In the genomic region with DNA sequence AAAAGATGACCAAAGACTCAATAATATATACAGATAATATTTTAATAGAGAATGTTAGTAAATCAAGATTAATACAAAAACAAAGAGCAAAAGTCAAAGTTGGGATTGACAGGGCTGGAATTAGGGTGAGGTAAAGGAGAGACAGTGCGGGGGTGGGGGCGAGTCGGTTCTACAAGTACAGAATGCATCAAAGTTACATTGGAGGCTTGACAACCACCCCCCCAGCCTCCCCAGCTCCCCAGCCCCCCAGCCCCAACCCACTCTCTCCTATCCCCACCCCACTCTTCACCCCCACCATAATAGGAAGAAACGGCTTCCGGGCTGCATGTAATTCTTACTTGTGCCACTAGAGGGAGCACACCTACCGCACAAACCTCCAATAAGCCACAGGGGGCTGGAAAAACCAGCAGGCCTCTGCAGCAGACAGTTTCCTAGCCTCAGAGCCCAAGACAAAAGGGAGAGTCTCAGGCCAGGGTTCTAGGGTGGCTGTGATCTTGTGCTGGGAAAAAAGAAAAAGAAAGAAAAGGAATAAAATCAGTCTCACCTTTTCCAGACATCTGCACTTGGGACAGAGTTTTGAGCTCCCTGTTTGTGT, we compare ENCODE assay signal across 7 mouse cellular contexts. TPM values are rescaled to one million over a fixed set of nuclear protein-coding genes. Genes with fewer than 3 reads are reported as not detected.
DNase-seq lines count a peak whose midpoint lies in the region; ATAC-seq and TF ChIP-seq lines count a peak whose summit lies in the region.

No protein-coding gene starts in this region.

- WGBS in hindbrain, embryonic 16.5 days: 28% methylated on average over 6 of the region's 6 CpGs

- H3K27ac ChIP-seq in gastrocnemius, adult 2 months: no peak overlapping the region
- no peak overlapping the region for H3K27ac ChIP-seq in hindbrain, embryonic 16.5 days (ENCODE audit: low read depth, low read length)

- DNase-seq in ZHBTc4 (ENCODE audit: low read depth, low spot score): peak; percentile 88
- peak; percentile 93 for DNase-seq in cerebellum, postnatal 14 days
- peak; percentile 71 for DNase-seq in gastrocnemius, adult 2 months
- peak; percentile 76 to 77 for DNase-seq in left cerebral cortex, adult 18-20 months (ENCODE audit: low spot score in 2 of 2)
- DNase-seq in right cerebral cortex, postnatal 25 days: peak; percentile 67

- peak; percentile 83 for ATAC-seq in hindbrain, embryonic 16.5 days

- H3K4me2 ChIP-seq in hindbrain, embryonic 16.5 days (ENCODE audit: low read length): no peak overlapping the region

- H3K9me3 ChIP-seq in hindbrain, embryonic 16.5 days (ENCODE audit: control insufficient read depth, low read length): no peaks in the 10 kb centered on the region
- 0 out of 2 replicates have a peak, but pooled peaks cover 8% of the 10 kb centered on the region for H3K9me3 ChIP-seq in megakaryocyte, embryonic 14.5 days

- H3K4me1 ChIP-seq in hindbrain, embryonic 16.5 days (ENCODE audit: control insufficient read depth, insufficient read depth, low read depth, low read length): no peaks in the 10 kb centered on the region; the same call in none of the 2 replicates
- peaks cover 35% of the 10 kb centered on the region for H3K4me1 ChIP-seq in megakaryocyte, embryonic 14.5 days

- H3K4me3 ChIP-seq in gastrocnemius, adult 2 months: no peak overlapping the region
- H3K4me3 ChIP-seq in hindbrain, embryonic 16.5 days (ENCODE audit: low read length): no peak overlapping the region
- peak overlapping the region; percentile 38 for H3K4me3 ChIP-seq in megakaryocyte, embryonic 14.5 days (replicated peaks)

- H3K36me3 ChIP-seq in hindbrain, embryonic 16.5 days (ENCODE audit: control insufficient read depth, insufficient read depth, low read length): no peaks in the 10 kb centered on the region
- no peaks in the 10 kb centered on the region for H3K36me3 ChIP-seq in megakaryocyte, embryonic 14.5 days (replicated peaks; ENCODE audit: low read length)

- no peak overlapping the region for H3K9ac ChIP-seq in hindbrain, embryonic 16.5 days (ENCODE audit: low read depth, low read length)

- intact Hi-C loops in gastrocnemius, adult 2 months (cut with DNase I): loop anchor here (1.0 to 10.0 kb wide), 3 partner anchors 92 to 251 kb away; a partner anchor contains a TSS

- TF ChIP-seq CTCF in gastrocnemius, adult 2 months (IDR thresholded peaks at IDR 0.05): peak; percentile 80

- H3K27me3 ChIP-seq in hindbrain, embryonic 16.5 days (replicated peaks; ENCODE audit: control insufficient read depth, insufficient read depth, low read length): no peaks in the 10 kb centered on the region
- H3K27me3 ChIP-seq in megakaryocyte, embryonic 14.5 days (replicated peaks): peaks cover 12% of the 10 kb centered on the region

RNA-seq across cellular contexts. Expression of a gene that starts 19.8 kb away (rescaled TPM):
- 1 to 10 TPM; 1.8 to 3.6 TPM for total RNA-seq in gastrocnemius, adult 2 months (2021)
- 15.5 and 16.6 TPM in 2 replicates for polyA plus RNA-seq in hindbrain, embryonic 16.5 days (2015; fragmentation: Nextera tagmentation; extraction: Ambion mirVana)
- 1 to 10 TPM; 2.3 to 2.9 TPM for total RNA-seq in left cerebral cortex, adult 18-20 months (2021)
- polyA plus RNA-seq in megakaryocyte, embryonic 14.5 days (2012; ENCODE audit: insufficient read depth, low replicate concordance): not detected in 2 replicates

RNA-seq across cellular contexts. Expression of a gene that starts 34.7 kb away (rescaled TPM):
- total RNA-seq in gastrocnemius, adult 2 months (2021): under 1 TPM in 1 of 2 experiments, not detected in 1; 0.33 TPM
- 7.1 and 10.7 TPM in 2 replicates for polyA plus RNA-seq in hindbrain, embryonic 16.5 days (2015; fragmentation: Nextera tagmentation; extraction: Ambion mirVana)
- total RNA-seq in left cerebral cortex, adult 18-20 months (2021): 1 to 10 TPM; 2.8 to 3.0 TPM
- 13.9 and 46.5 TPM in 2 replicates for polyA plus RNA-seq in megakaryocyte, embryonic 14.5 days (2012; ENCODE audit: insufficient read depth, low replicate concordance)
